Mouse (Mus musculus): ENCODE data around the gene Gsg1l. TPM values are rescaled to one million over a fixed set of nuclear protein-coding genes. Genes with fewer than 3 reads are reported as not detected.

Gene Gsg1l
- polyA plus RNA-seq, 1 experiment from 2014 or later: 12.0 TPM

DNA sequence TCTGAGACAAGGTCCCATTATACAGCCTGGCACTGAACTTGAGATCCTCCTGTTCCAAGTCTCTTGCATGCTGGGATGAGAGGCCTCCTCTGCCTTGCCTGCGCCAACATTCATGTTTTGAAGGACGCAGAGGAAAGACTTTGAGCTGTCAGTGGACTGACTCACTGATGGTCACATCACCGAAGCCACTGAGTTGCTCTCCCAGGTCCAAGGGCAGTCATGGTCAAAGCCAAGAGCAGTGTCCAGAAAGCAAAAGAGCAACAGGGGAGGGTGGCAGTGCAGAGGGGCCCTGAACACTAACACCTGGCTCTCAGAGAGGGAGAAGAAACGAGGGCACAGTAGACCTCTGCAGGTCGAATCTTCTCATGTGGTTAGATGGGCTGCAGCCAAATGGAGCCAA is 188.6 kb downstream of the Gsg1l start:
- Histone ChIP-seq H3K4me3 (no peak overlapping the region), H3K27me3 (replicated peaks) (0 out of 2 replicates have a peak, but pooled peaks cover 3% of the 10 kb centered on the region), H3K27ac (ENCODE audit: poor library complexity, severe bottlenecking) (no peak overlapping the region), H3K4me2 (no peak overlapping the region), H3K4me1 (replicated peaks) (no peaks in the 10 kb centered on the region), H3K36me3 (no peaks in the 10 kb centered on the region), H3K9ac (no peak overlapping the region), H3K9me3 (replicated peaks) (0 out of 2 replicates have a peak, but pooled peaks cover 6% of the 10 kb centered on the region)
- 82% methylated on average over 5 of the region's 5 CpGs for WGBS
- ATAC-seq (ENCODE audit: insufficient number of reproducible peaks, low FRiP score): no peak

DNA sequence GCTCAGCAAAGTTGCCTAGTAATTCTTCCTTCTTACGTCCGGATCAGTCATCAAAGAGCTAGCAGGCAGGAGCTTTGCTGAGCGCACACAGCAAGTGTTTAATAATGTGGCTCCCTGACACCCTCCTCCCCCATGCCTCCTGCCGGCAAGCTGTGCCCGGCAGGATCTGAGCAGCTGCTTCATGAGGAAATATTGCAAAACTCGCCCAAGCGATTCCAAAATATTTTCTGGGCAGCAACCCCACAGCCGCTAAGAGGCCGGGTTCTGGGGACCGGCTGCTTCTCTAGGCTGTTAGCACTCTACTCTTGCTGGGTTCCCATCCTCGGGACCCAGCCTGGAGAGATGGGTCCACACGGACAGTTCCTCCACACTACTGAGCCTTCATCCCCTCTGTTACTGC is 193.8 kb downstream of the Gsg1l start:
- no peaks in the 10 kb centered on the region for H3K9me3 ChIP-seq (replicated peaks)
- no peak overlapping the region for H3K4me3 ChIP-seq
- H3K27ac ChIP-seq (ENCODE audit: poor library complexity, severe bottlenecking): no peak overlapping the region
- ATAC-seq (ENCODE audit: insufficient number of reproducible peaks, low FRiP score): no peak
- H3K27me3 ChIP-seq (replicated peaks): 0 out of 2 replicates have a peak, but pooled peaks cover 3% of the 10 kb centered on the region
- H3K4me2 ChIP-seq: no peak overlapping the region
- no peaks in the 10 kb centered on the region for H3K36me3 ChIP-seq
- 65% methylated on average over 12 of the region's 12 CpGs for WGBS
- peaks cover 11% of the 10 kb centered on the region; the same call in 1 of the 2 replicates for H3K4me1 ChIP-seq (replicated peaks)
- no peak overlapping the region for H3K9ac ChIP-seq

DNA sequence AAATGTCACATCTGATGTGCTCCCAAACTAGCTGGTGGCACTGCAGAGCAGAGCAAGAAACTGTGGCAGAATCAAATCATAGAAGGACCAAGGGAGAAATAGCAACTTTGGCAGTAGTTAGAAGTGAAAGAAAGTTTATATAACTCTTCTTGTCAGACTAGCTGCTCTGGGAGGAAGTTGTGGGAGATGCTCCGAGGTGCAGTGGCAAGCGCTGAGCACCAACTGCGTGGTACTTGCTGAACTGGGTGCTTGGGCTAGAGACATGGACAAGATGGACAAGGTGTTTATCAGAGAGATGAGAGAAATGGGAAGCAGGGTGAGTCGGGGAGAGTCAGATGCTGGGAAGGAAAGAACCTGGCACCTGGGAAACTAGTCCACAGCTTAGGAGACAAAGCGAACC is 194.4 kb downstream of the Gsg1l start:
- ATAC-seq (ENCODE audit: insufficient number of reproducible peaks, low FRiP score): no peak
- 0 out of 2 replicates have a peak, but pooled peaks cover 3% of the 10 kb centered on the region for H3K27me3 ChIP-seq (replicated peaks)

DNA sequence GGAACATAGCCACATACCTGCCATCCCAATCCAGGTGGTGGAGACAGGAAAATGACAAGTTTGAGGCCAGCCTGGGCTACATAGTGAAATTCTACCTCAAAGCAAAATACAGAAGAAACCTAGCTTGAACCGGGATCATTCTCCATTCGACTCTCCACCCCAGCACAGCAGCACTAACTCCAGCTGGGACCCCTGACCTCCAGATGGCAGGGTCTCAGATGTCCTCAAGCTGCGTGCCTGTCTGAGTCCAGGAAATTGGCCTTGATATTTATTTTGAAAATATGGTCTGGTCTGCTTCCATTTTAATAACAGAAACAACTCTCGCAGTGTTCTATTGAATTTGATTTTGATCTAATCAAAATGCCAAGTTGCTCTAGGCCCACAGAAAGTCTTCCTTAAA is 195.1 kb downstream of the Gsg1l start:
- Histone ChIP-seq H3K4me1 (replicated peaks) (peaks cover 11% of the 10 kb centered on the region; the same call in 1 of the 2 replicates), H3K4me2 (no peak overlapping the region), H3K9me3 (replicated peaks) (no peaks in the 10 kb centered on the region), H3K9ac (no peak overlapping the region), H3K27me3 (replicated peaks) (0 out of 2 replicates have a peak, but pooled peaks cover 3% of the 10 kb centered on the region), H3K4me3 (no peak overlapping the region), H3K27ac (ENCODE audit: poor library complexity, severe bottlenecking) (no peak overlapping the region), H3K36me3 (no peaks in the 10 kb centered on the region)
- no peak for ATAC-seq (ENCODE audit: insufficient number of reproducible peaks, low FRiP score)
- 76% methylated on average over 4 of the region's 4 CpGs for WGBS

More for the DNA sequence above, 194.4 kb downstream of the Gsg1l start:
- Histone ChIP-seq H3K27ac (ENCODE audit: poor library complexity, severe bottlenecking) (no peak overlapping the region), H3K4me3 (no peak overlapping the region), H3K36me3 (no peaks in the 10 kb centered on the region), H3K9me3 (replicated peaks) (no peaks in the 10 kb centered on the region), H3K9ac (no peak overlapping the region), H3K4me2 (no peak overlapping the region), H3K4me1 (replicated peaks) (peaks cover 11% of the 10 kb centered on the region; the same call in 1 of the 2 replicates)
- WGBS: 86% methylated on average over 5 of the region's 5 CpGs

DNA sequence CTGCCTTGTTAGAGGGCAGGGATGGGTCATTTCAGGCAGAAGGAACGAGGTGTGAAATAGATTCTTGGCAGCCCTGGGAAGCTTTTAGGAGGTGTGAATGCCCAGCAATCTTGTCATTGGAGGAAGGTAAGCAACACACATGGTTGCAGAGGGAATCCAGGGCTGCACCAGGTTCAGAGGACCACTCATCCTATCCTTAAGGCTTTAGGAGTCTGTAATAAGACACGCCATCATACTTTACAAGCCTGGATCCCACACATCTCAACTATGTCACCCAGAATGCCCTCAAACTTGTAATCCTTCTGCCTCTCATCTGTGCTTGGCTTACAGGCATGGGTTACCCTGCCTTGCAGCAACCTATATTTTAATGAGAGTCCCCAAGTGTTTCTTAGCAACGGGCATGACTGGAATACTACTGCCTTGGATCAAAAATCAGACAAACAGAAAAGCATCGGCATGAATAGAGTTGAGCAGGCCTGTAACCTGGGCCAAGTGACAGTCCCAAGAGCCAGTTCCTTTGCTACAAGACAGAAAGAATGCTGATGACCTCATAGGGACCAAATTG is 196.0 kb downstream of the Gsg1l start:
- Histone ChIP-seq H3K9me3 (replicated peaks) (no peaks in the 10 kb centered on the region), H3K36me3 (no peaks in the 10 kb centered on the region), H3K27me3 (replicated peaks) (0 out of 2 replicates have a peak, but pooled peaks cover 3% of the 10 kb centered on the region), H3K9ac (no peak overlapping the region), H3K4me1 (replicated peaks) (peaks cover 11% of the 10 kb centered on the region; the same call in 1 of the 2 replicates), H3K4me2 (no peak overlapping the region), H3K27ac (ENCODE audit: poor library complexity, severe bottlenecking) (no peak overlapping the region), H3K4me3 (no peak overlapping the region)
- 56% methylated on average over 4 of the region's 4 CpGs for WGBS
- no peak for ATAC-seq (ENCODE audit: insufficient number of reproducible peaks, low FRiP score)

DNA sequence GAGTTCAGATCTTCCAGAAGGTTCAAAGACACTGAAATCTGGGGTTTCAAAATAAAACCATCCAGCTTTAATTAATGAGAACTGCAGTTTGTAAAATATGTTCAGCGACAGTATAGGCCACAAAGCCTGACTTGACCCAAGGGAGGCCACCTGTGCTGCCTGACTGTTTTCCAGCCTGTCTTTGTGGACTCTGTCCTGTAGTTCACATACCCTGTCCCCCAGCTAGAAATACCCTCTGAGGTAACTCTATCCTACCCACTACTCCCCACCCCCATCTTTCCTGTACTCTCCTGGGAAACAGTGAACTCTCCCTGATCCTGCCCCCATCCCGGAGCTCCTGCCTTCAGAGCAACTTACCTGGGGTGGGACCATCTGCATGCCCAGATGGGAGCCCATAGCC is 199.0 kb downstream of the Gsg1l start:
- H3K9me3 ChIP-seq (replicated peaks): no peaks in the 10 kb centered on the region
- H3K4me2 ChIP-seq: no peak overlapping the region
- no peaks in the 10 kb centered on the region for H3K27me3 ChIP-seq (replicated peaks)
- no peak overlapping the region for H3K4me3 ChIP-seq
- H3K36me3 ChIP-seq: no peaks in the 10 kb centered on the region
- peaks cover 14% of the 10 kb centered on the region for H3K4me1 ChIP-seq (replicated peaks)
- ATAC-seq (ENCODE audit: insufficient number of reproducible peaks, low FRiP score): no peak
- H3K27ac ChIP-seq (ENCODE audit: poor library complexity, severe bottlenecking): no peak overlapping the region
- no peak overlapping the region for H3K9ac ChIP-seq
- WGBS: 75% methylated on average over 2 of the region's 2 CpGs

DNA sequence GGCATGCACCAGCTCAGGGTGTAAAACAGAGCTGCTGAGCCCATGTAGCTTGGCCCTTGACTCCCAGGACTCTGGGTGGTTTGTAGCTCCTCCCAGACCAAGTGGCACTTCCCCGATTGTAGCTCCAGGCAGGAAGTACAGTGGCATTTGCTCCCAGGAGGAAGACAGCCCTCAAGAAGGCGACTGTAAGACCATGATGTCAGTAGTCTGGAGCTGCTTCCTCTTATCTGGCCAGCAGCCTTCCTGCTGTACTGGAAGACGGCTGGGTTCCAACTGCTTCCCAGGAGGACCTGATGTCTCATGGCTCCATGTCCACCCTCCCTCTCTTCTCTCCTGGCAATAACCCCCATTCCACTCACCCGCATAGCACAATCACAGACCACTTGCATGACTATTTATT is 204.2 kb downstream of the Gsg1l start:
- Histone ChIP-seq H3K27me3 (replicated peaks) (no peaks in the 10 kb centered on the region), H3K27ac (ENCODE audit: poor library complexity, severe bottlenecking) (no peak overlapping the region), H3K4me2 (no peak overlapping the region), H3K4me3 (no peak overlapping the region), H3K36me3 (no peaks in the 10 kb centered on the region), H3K9me3 (replicated peaks) (no peaks in the 10 kb centered on the region), H3K4me1 (replicated peaks) (peaks cover 31% of the 10 kb centered on the region), H3K9ac (no peak overlapping the region)
- no peak for ATAC-seq (ENCODE audit: insufficient number of reproducible peaks, low FRiP score)
- WGBS: 51% methylated on average over 4 of the region's 4 CpGs

DNA sequence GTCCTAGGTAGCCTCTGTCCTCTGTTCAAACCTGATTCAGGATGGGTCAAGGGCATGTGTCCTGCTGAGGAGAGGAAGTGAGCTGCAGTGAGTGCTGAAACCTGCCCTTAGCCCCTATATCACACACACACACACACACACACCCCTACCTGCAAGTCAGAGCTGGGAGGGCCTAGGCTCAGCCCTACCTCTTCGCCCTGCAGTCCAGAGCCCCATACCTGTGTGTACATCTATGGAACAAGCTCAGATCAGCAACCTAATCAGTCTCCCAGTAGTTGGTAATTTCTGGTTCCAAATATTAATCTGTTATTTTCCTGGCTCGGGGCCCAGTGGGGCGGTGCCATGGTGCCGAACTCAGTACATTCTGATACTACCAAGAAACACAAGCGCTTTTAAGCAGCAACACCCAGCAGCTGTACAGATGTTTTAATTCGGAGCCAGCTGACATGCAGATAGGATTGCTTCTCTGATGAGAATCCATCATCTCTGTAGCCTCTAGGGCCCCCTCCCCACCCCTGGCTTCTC is 208.2 kb downstream of the Gsg1l start:
- no peak overlapping the region for H3K4me2 ChIP-seq
- peaks cover 51% of the 10 kb centered on the region for H3K4me1 ChIP-seq (replicated peaks)
- 78% methylated on average over 6 of the region's 6 CpGs for WGBS
- ATAC-seq (ENCODE audit: insufficient number of reproducible peaks, low FRiP score): no peak
- no peak overlapping the region for H3K9ac ChIP-seq
- H3K36me3 ChIP-seq: no peaks in the 10 kb centered on the region
- no peak overlapping the region for H3K4me3 ChIP-seq
- H3K27me3 ChIP-seq (replicated peaks): no peaks in the 10 kb centered on the region
- H3K27ac ChIP-seq (ENCODE audit: poor library complexity, severe bottlenecking): no peak overlapping the region
- H3K9me3 ChIP-seq (replicated peaks): no peaks in the 10 kb centered on the region

DNA sequence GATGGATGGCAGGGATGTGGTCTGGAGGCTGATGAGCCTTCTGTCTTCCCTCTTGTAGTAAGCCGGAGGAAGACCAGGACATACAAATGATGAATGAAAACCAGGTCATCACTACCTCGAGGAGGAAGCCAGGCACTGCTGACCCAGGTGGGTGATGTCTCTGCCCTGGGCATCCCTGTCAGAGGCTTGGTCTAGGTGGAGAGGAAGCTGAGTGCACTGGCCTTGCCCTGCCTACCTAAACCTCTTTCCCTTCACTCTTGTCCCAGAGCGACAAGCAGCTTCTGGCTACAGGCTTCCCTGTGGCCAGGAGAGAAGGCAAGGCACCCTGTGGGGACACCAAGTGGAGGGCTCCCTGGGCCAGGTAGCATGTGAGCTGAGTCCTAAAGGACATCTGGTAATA is 209.3 kb downstream of the Gsg1l start:
- H3K4me3 ChIP-seq: no peak overlapping the region
- H3K36me3 ChIP-seq: peaks cover 8% of the 10 kb centered on the region; the same call in 1 of the 2 replicates
- 87% methylated on average over 3 of the region's 3 CpGs for WGBS
- no peaks in the 10 kb centered on the region for H3K27me3 ChIP-seq (replicated peaks)
- no peak for ATAC-seq (ENCODE audit: insufficient number of reproducible peaks, low FRiP score)
- no peak overlapping the region for H3K4me2 ChIP-seq
- no peaks in the 10 kb centered on the region for H3K9me3 ChIP-seq (replicated peaks)
- H3K4me1 ChIP-seq (replicated peaks): peaks cover 45% of the 10 kb centered on the region
- no peak overlapping the region for H3K9ac ChIP-seq
- no peak overlapping the region for H3K27ac ChIP-seq (ENCODE audit: poor library complexity, severe bottlenecking)

DNA sequence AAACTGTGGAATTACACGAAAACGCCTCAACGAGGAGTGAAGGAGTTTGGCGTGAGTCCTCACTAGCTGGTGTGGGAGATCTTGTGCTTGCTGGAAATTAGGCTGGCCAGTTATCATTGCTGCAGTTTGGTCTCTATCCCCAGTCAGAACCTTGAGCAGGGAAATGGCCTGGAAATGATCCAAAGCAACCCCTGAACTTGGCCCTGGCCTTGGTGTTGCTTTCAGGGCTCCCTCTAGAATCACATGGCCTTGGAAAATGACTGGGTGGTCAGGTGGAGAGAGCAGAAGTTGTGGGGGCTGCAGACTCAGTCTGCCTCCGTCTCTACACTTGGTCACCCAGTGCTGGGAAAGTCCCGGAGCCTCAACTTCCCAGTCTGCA is 210.0 kb downstream of the Gsg1l start:
- 66% methylated on average over 6 of the region's 6 CpGs for WGBS
- Histone ChIP-seq H3K36me3 (peaks cover 8% of the 10 kb centered on the region; the same call in 1 of the 2 replicates), H3K4me3 (no peak overlapping the region), H3K9me3 (replicated peaks) (no peaks in the 10 kb centered on the region), H3K4me2 (no peak overlapping the region), H3K9ac (no peak overlapping the region), H3K27me3 (replicated peaks) (no peaks in the 10 kb centered on the region), H3K4me1 (replicated peaks) (peaks cover 41% of the 10 kb centered on the region), H3K27ac (ENCODE audit: poor library complexity, severe bottlenecking) (0 out of 2 replicates have a peak overlapping the region, but pooled peaks have one; percentile 3)
- ATAC-seq (ENCODE audit: insufficient number of reproducible peaks, low FRiP score): no peak

DNA sequence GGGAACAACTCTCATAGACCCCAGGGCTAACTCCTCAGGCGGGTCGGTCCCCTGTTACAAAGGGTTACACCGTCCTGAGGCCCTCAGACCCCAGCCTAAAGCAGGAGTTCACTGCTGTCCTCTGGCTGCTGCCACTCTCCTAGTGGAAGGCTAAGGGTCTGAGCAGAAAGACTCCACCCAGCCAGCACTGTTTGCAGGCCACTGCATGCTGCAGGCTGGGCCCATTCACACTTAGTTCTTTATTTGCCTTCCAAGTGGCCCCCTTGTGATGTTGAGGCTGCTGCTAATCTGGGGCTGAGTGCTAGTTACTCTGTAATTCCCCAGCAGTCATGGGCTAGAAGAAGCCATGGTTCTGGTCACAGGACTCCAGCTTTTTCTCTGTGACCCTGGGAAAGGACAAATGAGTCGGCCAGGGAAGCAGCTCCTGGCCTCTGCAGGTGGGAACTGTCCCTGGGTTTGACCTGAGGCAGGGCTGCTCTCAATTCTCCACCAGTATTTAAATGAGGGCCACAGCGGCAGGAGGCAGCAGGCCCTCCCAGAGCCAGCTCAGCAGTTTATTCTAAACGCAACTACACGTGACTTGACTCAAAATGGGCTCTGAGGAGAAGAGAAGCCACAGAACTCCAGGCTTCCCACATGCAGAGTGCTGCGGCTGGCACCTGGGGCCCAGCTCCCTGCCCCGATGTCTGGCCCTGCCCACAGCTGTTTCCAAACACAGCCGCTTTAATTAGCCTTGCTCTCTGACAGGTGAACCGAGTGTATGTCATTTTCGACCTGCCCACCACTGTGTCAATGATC is 210.6 kb downstream of the Gsg1l start:
- H3K27me3 ChIP-seq (replicated peaks): no peaks in the 10 kb centered on the region
- WGBS: 42% methylated on average over 12 of the region's 12 CpGs
- ATAC-seq (ENCODE audit: insufficient number of reproducible peaks, low FRiP score): no peak
- H3K4me1 ChIP-seq (replicated peaks): peaks cover 41% of the 10 kb centered on the region
- no peaks in the 10 kb centered on the region for H3K9me3 ChIP-seq (replicated peaks)
- peaks cover 8% of the 10 kb centered on the region; the same call in 1 of the 2 replicates for H3K36me3 ChIP-seq
- H3K4me3 ChIP-seq: no peak overlapping the region
- H3K27ac ChIP-seq (ENCODE audit: poor library complexity, severe bottlenecking): peak overlapping the region; percentile 3; the same call in 1 of the 2 replicates
- no peak overlapping the region for H3K4me2 ChIP-seq
- H3K9ac ChIP-seq: no peak overlapping the region

Data from heart, embryonic 12.5 days (tissue).